Mouse (Mus musculus) E14TG2a.4 (cell line): Measurements from ENCODE around the gene Gm37240.

ENCODE experiments used
- H3K27me3 ChIP-seq: 2 replicates; pipeline ENCODE4 v1.6.1; 2014; ENCODE audit warnings: low read length, control low read depth; ENCODE audit not compliant: insufficient read depth
- H3K36me3 ChIP-seq: 2 replicates; pipeline ENCODE4 v1.6.1; 2014; ENCODE audit warnings: low read length, control low read depth; ENCODE audit not compliant: insufficient read depth
- H3K4me1 ChIP-seq: replicated peaks from 2 replicates; pipeline ENCODE4 v1.6.1; 2014; ENCODE audit warnings: low read depth, low read length, control low read depth
- H3K4me3 ChIP-seq: replicated peaks from 2 replicates; pipeline ENCODE4 v1.5.1; 2014; ENCODE audit warnings: mild to moderate bottlenecking, low read length
- H3K9me3 ChIP-seq: 2 replicates; pipeline ENCODE4 v1.6.1; 2014; ENCODE audit warnings: low read length, control low read depth
- CTCF ChIP-seq: conservative IDR thresholded peaks from 2 replicates; pipeline ENCODE4 v1.5.1; 2014; ENCODE audit warnings: low read length
- NANOG ChIP-seq: IDR thresholded peaks from 2 replicates; pipeline ENCODE4 v1.6.1; 2014; ENCODE audit warnings: borderline replicate concordance, low read length, mixed read lengths
- POU5F1 ChIP-seq: IDR thresholded peaks from 2 replicates; pipeline ENCODE4 v1.6.1; 2014; ENCODE audit warnings: low read length, borderline replicate concordance

The Gm37240 gene

DNA sequence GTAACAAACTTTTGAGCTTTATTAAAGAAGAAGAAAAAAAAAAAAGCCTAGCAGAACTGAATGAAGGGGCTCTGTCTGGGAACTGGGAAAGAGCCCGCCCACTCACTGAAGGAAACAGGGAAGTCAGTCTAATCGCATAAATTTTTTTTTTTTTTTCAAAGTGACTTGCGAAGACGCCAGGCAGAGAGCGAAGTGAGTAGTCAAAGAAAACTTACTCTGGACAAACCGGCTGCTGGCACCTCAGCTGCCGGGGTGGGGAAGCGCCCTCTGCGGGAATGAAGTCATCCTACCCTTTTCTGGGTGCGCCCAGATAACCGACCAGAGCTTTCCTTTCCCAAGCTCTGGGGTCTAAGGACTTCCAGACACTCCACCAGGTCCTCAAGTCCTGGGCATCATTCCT, 1406.2 kb downstream of the Gm37240 start:
- no peak for TF ChIP-seq POU5F1
- no peak for TF ChIP-seq NANOG
- 0 out of 2 replicates have a peak, but pooled peaks have one; percentile 2 for TF ChIP-seq CTCF

DNA sequence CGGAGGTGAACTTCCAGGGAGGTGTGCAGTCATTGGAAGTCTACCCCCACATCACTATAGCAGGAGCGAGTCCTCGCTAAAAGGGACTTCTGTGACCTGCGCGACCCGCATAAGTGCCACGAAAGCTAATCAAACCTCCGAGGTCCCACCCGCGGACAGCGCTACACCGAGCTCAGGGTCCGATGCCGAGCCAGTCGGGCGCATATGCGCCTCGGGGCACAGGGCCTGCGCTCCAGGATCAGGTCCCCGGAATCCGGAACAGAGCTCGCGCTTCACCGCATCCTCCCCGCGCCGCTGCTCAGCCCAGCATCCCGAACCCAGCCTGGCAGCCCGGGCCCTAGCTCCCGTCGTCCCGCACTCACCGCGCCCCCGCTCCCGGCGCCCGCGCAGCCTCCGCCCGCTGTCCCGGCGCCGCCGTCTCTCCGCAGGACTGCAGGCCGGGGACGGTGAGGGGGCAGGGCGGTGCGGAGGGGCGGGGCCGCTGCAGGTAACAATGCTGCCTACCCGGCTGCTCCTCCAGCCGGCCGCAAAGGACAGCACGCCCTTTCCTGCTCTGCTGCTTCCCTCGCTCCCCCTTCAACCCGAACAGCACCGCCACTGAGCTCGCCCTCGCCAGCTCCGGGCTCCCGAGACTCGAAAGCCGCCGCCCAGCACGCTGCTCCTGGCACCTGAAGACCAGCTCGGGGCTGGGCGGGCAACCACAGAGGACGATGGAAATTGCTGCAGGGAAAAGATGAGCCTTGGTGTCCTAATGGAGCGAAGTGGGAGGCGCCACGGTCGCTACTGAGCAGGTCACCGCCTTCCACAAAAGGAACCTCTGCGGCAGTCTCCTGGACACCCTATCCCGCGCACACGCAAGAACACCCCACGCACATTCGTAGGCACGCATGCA, 1407.1 kb downstream of the Gm37240 start, which contains the start of gene Fhdc1:
Gene Fhdc1 (minus strand): TSS at position 424 of the 892 bp plus-strand sequence.
- H3K4me1 ChIP-seq, result peaks cover 21% of the 10 kb centered on the region
- H3K36me3 ChIP-seq, result no peaks in the 10 kb centered on the region
- TF ChIP-seq CTCF (no peak), NANOG (no peak), POU5F1 (no peak)
- H3K4me3 ChIP-seq, result peak within 1 kb of the TSS; percentile 84
- no peaks in the 10 kb centered on the region for H3K9me3 ChIP-seq
- H3K27me3 ChIP-seq, result peaks cover 79% of the 10 kb centered on the region

More for the DNA sequence above, 1406.2 kb downstream of the Gm37240 start:
- Histone ChIP-seq H3K4me3 (peak overlapping the region; percentile 84), H3K27me3 (peaks cover 73% of the 10 kb centered on the region), H3K4me1 (peaks cover 21% of the 10 kb centered on the region), H3K9me3 (no peaks in the 10 kb centered on the region), H3K36me3 (no peaks in the 10 kb centered on the region)

GRCm38 (mm10) chr3:84479293-84480005, 1407.9 kb downstream of the Gm37240 start:
- H3K36me3 ChIP-seq, result no peaks in the 10 kb centered on the region
- TF ChIP-seq POU5F1, result no peak
- no peak for TF ChIP-seq CTCF
- no peak for TF ChIP-seq NANOG
- peaks cover 86% of the 10 kb centered on the region for H3K27me3 ChIP-seq
- no peaks in the 10 kb centered on the region for H3K9me3 ChIP-seq
- peak overlapping the region; percentile 84 for H3K4me3 ChIP-seq
- H3K4me1 ChIP-seq, result peaks cover 21% of the 10 kb centered on the region

GRCm38 (mm10) chr3:84478896-84479292, 1408.4 kb downstream of the Gm37240 start:
- H3K4me1 ChIP-seq, result peaks cover 21% of the 10 kb centered on the region
- TF ChIP-seq NANOG (no peak), CTCF (no peak), POU5F1 (no peak)
- H3K36me3 ChIP-seq, result no peaks in the 10 kb centered on the region
- H3K27me3 ChIP-seq, result peaks cover 91% of the 10 kb centered on the region
- H3K4me3 ChIP-seq, result peak overlapping the region; percentile 84
- H3K9me3 ChIP-seq, result no peaks in the 10 kb centered on the region

DNA sequence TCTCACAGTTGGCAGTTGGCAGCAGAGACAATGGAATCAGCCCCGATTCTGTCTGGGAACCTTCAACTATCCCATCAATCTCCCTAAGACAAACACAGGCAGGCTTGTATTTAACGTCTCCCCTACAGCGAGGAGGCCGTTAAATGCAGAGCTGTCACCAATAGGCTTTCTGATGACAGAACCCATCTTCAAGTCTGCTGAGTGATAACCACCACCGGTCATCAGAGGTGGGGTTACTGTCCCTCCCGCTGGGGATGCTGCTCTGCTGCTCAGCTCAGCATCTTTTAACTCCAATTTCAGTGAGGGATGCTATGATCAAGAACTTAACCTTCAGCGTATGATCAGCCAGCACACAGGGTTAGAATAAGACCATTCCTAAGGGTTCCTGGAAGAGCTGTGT, 1409.1 kb downstream of the Gm37240 start:
- H3K9me3 ChIP-seq, result peaks cover 6% of the 10 kb centered on the region
- no peak for TF ChIP-seq CTCF
- TF ChIP-seq NANOG, result no peak
- TF ChIP-seq POU5F1, result no peak
- no peaks in the 10 kb centered on the region for H3K36me3 ChIP-seq
- H3K4me1 ChIP-seq, result peaks cover 21% of the 10 kb centered on the region
- H3K27me3 ChIP-seq, result peaks cover 90% of the 10 kb centered on the region
- H3K4me3 ChIP-seq, result no peak overlapping the region

DNA sequence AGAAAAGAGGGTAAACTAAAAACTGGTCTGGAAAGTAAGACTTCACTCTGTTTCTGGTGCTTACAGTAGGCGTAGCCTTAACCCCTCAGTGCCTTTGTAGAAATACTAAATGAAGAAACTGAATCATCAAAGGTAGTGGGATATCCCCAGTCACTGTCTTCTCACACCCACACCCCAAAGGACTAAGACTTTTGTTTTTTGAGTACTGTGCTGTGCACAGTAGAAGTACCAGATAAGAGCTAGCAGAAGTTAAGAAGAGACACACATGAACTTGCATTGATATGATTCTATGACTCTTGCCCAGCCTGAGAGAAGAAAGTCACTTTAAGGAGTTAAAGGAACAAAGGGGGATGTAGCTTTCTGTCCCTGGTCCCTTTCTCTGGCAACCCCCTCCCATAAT, 1409.8 kb downstream of the Gm37240 start:
- H3K27me3 ChIP-seq, result peaks cover 86% of the 10 kb centered on the region
- peaks cover 21% of the 10 kb centered on the region for H3K4me1 ChIP-seq
- H3K4me3 ChIP-seq, result no peak overlapping the region
- no peaks in the 10 kb centered on the region for H3K36me3 ChIP-seq
- no peak for TF ChIP-seq CTCF
- TF ChIP-seq NANOG, result no peak
- H3K9me3 ChIP-seq, result peaks cover 8% of the 10 kb centered on the region

GRCm38 (mm10) chr3:84474981-84475775, 1412.1 kb downstream of the Gm37240 start:
- TF ChIP-seq POU5F1 (no peak), NANOG (no peak), CTCF (no peak)
- peaks cover 11% of the 10 kb centered on the region; the same call in 1 of the 2 replicates for H3K4me1 ChIP-seq
- H3K27me3 ChIP-seq, result peaks cover 63% of the 10 kb centered on the region
- H3K4me3 ChIP-seq, result no peak overlapping the region
- peaks cover 8% of the 10 kb centered on the region for H3K9me3 ChIP-seq
- no peaks in the 10 kb centered on the region for H3K36me3 ChIP-seq
